Mouse (Mus musculus) embryo, embryonic 10 days (tissue): ENCODE data around the gene Polr1a.

ENCODE experiments used
- DNase-seq: peaks from one replicate; pipeline ENCODE4 v3.0.0-alpha.2; 2015; ENCODE audit warnings: low spot score

Gene Polr1a

DNA sequence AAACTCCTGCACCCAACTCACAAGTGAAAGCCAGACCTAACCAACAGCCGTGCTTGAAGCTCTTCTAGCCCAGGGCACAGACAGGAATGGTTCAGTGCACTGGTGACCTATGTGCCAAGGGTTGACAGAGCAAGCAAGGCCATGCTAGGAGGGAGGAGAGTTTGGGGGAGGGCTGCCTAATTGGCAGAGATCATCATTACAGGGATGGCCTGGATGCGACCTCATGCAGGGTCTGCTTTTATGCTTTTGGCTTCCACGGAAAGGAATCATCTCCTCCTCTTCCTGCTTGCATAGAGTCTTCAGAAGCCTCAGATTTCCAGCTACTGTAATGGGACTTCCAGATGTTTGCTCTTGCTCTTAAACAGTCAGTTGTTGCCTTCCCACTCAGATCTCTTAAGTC is 40.9 kb downstream of the Polr1a start:
- DNase-seq, result no peak

DNA sequence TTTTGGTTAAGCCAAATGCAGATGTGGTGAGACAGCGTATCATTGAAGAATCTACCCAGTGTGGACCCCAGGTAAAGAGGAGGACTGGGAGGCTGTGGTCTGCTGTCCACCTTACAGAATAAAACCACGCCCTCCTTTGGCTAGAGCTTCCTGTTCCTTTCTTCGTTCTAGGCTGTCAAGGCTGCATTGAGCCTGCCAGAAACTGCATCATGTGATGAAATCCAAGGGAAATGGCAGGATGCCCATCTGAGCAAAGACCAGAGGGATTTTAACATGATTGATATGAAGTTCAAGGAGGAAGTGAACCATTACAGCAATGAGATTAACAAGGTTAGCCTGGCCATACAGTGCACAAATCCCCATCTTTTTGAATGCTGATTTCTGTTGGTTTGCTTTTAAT is 41.7 kb downstream of the Polr1a start:
- no peak for DNase-seq

- no peak for DNase-seq
Observed at GRCm38 (mm10) chr6:71951192-71951591, 42.3 kb downstream of the Polr1a start.

DNA sequence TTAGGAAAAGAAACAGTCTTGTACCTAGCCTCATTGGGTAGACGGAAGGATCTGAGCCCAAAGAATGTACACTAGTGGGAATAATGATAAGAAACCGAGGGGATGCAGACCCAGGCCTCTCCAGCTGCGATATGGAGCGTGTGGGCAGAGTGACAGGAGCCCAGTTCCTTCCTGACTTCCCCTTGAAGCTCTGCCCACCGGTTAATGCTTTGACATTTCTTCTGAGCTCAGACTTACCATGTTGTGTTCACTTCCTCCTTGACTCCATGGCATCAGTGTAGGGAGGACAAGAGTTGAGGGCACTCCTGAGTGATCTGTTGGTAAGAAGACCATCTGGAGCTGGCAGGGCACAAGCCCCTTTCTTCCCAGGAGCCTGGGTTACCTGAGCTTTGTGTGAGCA is 53.3 kb downstream of the Polr1a start:
- no peak for DNase-seq

DNA sequence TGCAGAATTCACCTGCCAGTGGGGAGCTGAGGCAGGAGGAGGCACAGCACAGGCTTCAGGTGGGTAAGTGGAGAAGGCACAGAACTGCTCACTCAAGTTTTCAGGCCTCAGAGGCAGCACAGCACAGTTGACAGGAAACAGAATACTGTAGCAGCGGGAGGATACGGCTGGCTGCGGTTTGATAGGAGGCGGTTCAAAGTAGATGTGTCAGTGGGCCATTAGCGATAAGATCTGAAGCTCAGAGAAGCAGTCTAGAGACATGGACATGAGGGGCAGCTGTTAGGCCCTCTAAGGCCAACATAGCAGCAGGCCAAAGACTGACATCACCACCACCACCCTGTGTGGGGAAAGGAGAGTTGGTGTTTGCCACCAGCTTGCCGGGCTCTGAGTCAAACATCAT is 53.9 kb downstream of the Polr1a start:
- DNase-seq, result no peak

GRCm38 (mm10) chr6:71963561-71963960 is 54.7 kb downstream of the Polr1a start:
- DNase-seq, result no peak

- DNase-seq, result no peak
Observed at GRCm38 (mm10) chr6:71966683-71967303, 57.9 kb downstream of the Polr1a start.

- DNase-seq, result no peak
Observed at GRCm38 (mm10) chr6:71967847-71968246, 59.0 kb downstream of the Polr1a start.

- DNase-seq, result no peak
Observed at GRCm38 (mm10) chr6:71969459-71969858, 60.6 kb downstream of the Polr1a start.

DNA sequence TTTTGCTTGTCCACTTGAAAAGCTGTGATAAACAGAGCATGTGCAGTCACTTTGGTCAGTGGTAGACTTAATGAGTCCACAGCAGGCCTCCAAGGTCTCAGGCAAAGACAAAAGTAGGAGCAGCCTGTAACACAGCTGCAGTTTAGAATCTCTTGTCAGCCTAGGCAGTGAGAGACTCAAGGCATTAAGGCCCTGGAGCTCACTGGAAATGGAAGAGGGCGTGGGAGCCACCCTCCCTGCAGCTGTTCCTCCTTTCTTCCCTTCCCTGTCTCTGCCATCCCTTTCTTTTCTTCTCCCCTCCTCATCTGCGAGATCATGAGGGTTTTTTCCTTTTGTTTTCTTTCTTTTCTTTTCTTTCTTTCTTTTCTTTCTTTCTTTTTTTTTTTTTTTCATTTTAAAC is 61.3 kb downstream of the Polr1a start:
- no peak for DNase-seq

DNA sequence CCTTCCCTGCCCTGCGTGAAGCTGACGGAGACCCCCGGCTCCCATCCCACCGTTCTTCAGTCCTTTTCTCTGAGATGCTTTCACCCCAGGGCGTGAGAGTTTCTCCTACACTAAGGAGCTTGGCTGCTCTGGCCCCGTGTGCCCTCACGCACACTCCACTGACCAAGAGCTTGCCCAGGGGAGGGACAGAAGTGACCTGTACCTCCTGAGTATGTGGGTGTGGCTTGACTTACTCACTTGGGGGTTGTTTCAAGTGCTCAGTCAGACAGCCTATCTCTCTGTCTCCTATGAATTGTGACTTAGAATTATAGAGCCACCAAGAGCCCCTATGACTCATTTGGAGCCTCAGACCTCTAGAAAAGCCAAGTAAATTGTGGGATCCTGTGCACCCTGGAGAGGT is 67.7 kb downstream of the Polr1a start:
- DNase-seq, result no peak

DNA sequence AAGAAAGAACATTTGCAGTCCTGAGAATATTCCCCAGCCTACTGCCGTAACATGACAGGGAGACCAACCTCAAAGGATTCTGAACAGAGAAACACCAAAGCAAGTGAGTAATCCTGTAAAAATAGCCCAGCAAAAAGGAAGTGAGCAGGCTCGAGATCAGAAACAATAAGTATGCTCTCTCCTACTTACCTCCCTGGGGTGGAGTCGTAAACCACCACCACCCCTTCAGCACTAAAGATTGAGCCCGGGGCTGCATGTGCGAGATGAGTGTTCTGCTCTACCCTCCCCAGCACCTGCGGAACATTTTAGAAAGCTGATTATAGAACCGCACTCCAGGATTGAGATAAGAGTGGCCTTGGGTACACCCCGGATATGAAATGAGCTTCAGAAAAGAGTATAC is 71.3 kb downstream of the Polr1a start:
- no peak for DNase-seq

GRCm38 (mm10) chr6:71980587-71980986 is 71.7 kb downstream of the Polr1a start:
- no peak for DNase-seq

- DNase-seq, result no peak
Observed at GRCm38 (mm10) chr6:71981450-71981849, 72.6 kb downstream of the Polr1a start.

DNA sequence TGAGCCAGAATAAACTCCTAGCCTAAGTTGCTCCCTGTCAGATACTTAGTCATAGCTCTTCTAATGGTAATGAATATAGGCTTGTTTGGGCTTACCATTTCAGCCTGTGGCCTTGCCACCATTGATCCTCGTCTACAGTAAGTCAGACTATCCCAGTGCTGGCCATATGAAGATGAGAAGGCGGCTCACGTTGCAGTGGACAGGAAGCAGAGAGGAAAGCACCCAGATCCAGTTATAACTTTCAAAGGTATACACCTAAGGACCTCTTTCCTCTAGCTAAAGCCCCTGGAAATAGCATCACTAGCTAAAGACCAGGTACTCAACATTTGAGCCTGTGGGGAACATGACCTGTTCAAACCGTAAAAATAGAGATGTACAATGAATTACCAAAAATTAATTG is 77.1 kb downstream of the Polr1a start:
- DNase-seq, result no peak

DNA sequence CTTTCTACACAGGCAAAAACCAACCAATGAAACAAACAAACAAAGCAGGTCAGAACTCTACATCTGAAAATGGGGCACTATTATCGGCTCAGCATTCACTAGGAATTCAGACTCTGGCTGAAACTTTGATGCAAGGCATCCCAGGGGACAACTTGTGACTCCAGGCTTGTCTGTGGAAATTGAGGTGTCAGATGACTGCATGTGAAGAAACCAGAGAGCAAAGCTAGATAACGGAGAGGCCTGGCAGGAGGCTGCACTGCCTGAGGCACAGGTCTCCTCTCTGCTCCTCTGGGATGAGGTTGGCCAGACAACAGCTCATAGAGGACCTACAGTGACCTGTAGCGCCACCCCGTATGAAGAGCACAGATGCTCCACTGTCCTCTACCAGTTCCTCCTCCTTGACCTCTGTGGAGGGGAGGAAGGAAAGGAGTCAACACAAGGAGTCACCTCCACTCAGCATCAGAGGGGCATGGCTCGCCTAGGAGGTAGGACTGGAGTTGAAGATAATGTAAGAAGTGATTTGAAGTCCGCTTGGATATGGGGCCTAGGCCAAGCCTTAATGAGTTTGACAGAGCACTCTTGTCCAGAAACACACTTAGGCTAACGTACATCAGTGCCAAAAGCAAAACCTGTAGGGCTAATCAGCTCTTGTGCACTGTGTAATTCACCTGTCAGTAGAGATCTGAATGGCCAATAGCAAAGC is 78.8 kb downstream of the Polr1a start:
- peak; percentile 32 for DNase-seq

- DNase-seq, result peak; percentile 80
Observed at GRCm38 (mm10) chr6:71989647-71990351, 80.9 kb downstream of the Polr1a start.

DNA sequence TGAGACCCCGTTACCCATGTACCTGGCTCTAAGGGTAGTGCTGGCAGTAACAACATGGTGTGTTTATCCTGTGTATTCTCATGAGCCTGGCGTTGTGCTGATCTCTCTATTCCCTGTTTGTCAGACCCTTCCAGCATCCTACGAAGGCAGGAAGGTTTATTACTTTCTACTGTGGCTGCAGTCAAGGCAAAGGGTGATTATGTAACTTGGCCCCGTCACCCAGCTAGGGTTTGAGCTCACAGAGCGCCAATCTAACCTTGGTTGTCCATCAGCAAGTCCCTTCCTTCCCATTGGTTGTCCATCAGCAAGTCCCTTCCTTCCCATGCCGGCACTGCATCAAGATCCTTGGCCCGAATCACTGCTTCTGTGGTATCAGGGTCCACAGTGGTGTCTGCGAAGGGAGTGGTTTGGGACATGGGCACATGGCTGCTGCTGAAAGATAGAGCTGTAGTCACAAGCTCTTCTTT is 81.6 kb downstream of the Polr1a start:
- DNase-seq, result peak; percentile 24

- DNase-seq, result no peak
Observed at GRCm38 (mm10) chr6:71991190-71991932, 82.5 kb downstream of the Polr1a start.

DNA sequence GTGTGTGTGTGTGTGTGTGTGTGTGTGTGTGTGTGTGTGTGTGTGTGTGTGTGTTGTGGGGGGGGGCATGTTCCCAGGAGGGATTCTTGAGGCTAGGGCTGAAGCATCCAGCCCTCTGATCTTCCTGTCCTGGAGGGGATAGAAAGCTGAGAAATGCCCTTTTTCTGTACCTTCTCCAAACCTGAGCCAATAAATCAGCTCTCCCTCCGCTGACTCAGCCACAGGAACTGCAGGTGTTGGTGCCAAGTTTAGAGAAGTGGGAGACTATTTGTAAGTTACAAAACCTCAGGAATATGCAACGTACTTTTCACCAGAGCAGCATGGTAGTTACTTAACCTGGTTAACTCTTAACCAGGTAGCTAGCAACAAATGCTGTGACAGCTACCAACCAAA is 83.1 kb downstream of the Polr1a start:
- no peak for DNase-seq

DNA sequence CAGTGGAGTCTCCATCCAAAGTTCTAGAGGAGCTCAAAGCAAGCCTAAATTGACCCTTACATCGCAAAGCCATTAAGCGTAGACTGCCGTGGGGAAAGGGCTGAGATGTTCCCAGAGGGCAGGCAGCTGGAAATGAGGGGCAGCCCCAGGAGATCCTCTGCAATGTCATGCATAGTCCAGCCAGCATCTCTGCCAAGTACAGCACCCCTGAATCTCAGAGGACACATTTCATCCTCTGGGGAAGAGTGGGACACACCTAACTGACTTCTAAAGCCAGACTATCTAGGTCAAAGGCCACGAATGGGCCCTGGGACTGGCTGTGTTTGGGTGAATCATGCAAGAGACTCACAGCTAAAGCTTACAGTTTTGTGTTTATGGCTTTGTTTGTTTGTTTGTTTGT is 85.2 kb downstream of the Polr1a start:
- DNase-seq, result no peak

- DNase-seq, result no peak
Observed at GRCm38 (mm10) chr6:71995081-71995480, 86.2 kb downstream of the Polr1a start.

DNA sequence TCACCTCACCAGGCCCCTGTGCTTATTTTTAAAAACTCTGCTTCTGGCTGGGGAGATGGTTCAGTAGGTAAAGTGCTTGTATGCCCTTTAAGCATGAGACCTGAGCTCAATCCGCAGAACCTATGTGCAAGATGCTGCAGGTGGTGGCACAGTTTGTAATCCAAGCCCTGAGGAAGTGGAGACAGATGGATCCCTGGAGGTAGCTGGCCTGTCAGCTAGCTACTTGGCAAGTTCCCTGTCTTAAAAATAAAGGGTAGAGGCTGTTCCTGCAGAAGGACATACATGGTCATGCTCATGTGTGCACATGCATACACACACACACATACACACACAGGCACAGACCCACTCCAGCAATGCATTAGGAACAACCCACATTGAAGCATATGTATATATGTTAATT is 88.4 kb downstream of the Polr1a start:
- DNase-seq, result no peak
